Mouse (Mus musculus): Measurements from ENCODE around the gene Pgm1. TPM values are rescaled to one million over a fixed set of nuclear protein-coding genes. Genes with fewer than 3 reads are reported as not detected.
A peak's percentile ranks its signal among the peaks of the same experiment; 100 is the strongest.

The Pgm1 gene
- polyA plus RNA-seq, 2 experiments, result 26.1 to 53.2 TPM

GRCm38 (mm10) chr4:100007721-100008120 is 78.5 kb downstream of the Pgm1 start:
- no peaks in the 10 kb centered on the region for H3K9me3 ChIP-seq (ENCODE audit: control insufficient read depth, low read length)
- no peaks in the 10 kb centered on the region for H3K4me1 ChIP-seq (replicated peaks; ENCODE audit: control insufficient read depth in 2 of 2, insufficient read depth in 2 of 2, low read length in 1 of 2)
- DNase-seq (ENCODE audit: low read depth in 3 of 3, low spot score in 3 of 3) (no peak), ATAC-seq (ENCODE audit: insufficient read depth) (no peak)
- no peak overlapping the region for H3K27ac ChIP-seq
- no peak overlapping the region for H3K4me3 ChIP-seq (ENCODE audit: insufficient read depth in 1 of 2, low read depth in 2 of 2, low read length in 2 of 2)
- no peaks in the 10 kb centered on the region for H3K36me3 ChIP-seq (replicated peaks; ENCODE audit: control insufficient read depth, insufficient read depth, low read depth)
- TF ChIP-seq EP300 (IDR thresholded peaks at IDR 0.05; ENCODE audit: low read depth) (no peak), CTCF (IDR thresholded peaks at IDR 0.05; ENCODE audit: low read depth) (no peak)
- no peaks in the 10 kb centered on the region for H3K27me3 ChIP-seq (ENCODE audit: control insufficient read depth, insufficient read depth, low read length)
- H3K4me2 ChIP-seq (ENCODE audit: low read depth), result no peak overlapping the region
- no peak overlapping the region for H3K9ac ChIP-seq (replicated peaks)
- 32% methylated on average over 7 of the region's 7 CpGs for WGBS (ENCODE audit: insufficient replicate concordance)

- DNase-seq (ENCODE audit: low read depth in 3 of 3, low spot score in 3 of 3) (peak; percentile 9 to 39 (median 18)), ATAC-seq (ENCODE audit: insufficient read depth) (peak; percentile 62)
- Histone ChIP-seq H3K9ac (replicated peaks) (no peak overlapping the region), H3K27me3 (ENCODE audit: control insufficient read depth, insufficient read depth, low read length) (no peaks in the 10 kb centered on the region), H3K4me3 (ENCODE audit: insufficient read depth in 1 of 2, low read depth in 2 of 2, low read length in 2 of 2) (no peak overlapping the region), H3K27ac (no peak overlapping the region), H3K36me3 (replicated peaks; ENCODE audit: control insufficient read depth, insufficient read depth, low read depth) (no peaks in the 10 kb centered on the region), H3K4me2 (ENCODE audit: low read depth) (no peak overlapping the region), H3K9me3 (ENCODE audit: control insufficient read depth, low read length) (no peaks in the 10 kb centered on the region), H3K4me1 (replicated peaks; ENCODE audit: control insufficient read depth in 2 of 2, insufficient read depth in 2 of 2, low read length in 1 of 2) (no peaks in the 10 kb centered on the region)
- TF ChIP-seq EP300 (IDR thresholded peaks at IDR 0.05; ENCODE audit: low read depth), result no peak
- peak; percentile 64 for TF ChIP-seq CTCF (IDR thresholded peaks at IDR 0.05; ENCODE audit: low read depth)
- 44% methylated on average over 5 of the region's 5 CpGs for WGBS (ENCODE audit: insufficient replicate concordance)
Observed at GRCm38 (mm10) chr4:100008371-100009090, 79.3 kb downstream of the Pgm1 start.

DNA sequence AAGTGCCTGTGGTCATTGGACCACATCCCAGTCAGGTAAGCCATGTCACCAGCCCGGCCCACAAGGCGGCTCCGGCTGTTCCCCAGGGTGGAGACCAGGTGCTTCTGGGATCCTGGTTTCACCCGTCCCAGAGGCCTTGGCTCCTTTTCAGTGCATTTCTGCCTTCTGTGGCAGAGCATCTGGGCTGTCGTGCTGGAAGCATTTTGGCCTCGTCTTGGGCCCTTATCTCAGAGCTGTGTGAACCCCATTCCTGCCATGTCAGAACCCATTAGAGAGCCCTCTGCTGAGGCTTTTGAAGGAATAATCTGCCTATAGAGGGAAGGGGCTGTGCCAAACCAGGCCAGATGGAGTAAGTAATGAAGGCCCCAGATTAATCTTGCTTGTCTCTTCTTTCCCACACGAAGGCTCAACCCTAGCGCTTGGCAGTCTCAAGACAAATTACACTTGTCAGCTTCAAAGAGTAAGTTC is 80.0 kb downstream of the Pgm1 start:
- Histone ChIP-seq H3K4me3 (ENCODE audit: insufficient read depth in 1 of 2, low read depth in 2 of 2, low read length in 2 of 2) (no peak overlapping the region), H3K4me1 (replicated peaks; ENCODE audit: control insufficient read depth in 2 of 2, insufficient read depth in 2 of 2, low read length in 1 of 2) (no peaks in the 10 kb centered on the region), H3K4me2 (ENCODE audit: low read depth) (no peak overlapping the region), H3K27me3 (ENCODE audit: control insufficient read depth, insufficient read depth, low read length) (no peaks in the 10 kb centered on the region), H3K9me3 (ENCODE audit: control insufficient read depth, low read length) (no peaks in the 10 kb centered on the region), H3K9ac (replicated peaks) (no peak overlapping the region), H3K36me3 (replicated peaks; ENCODE audit: control insufficient read depth, insufficient read depth, low read depth) (no peaks in the 10 kb centered on the region), H3K27ac (no peak overlapping the region)
- DNase-seq (ENCODE audit: low read depth in 3 of 3, low spot score in 3 of 3) (no peak), ATAC-seq (ENCODE audit: insufficient read depth) (no peak)
- WGBS (ENCODE audit: insufficient replicate concordance), result 62% methylated on average over 8 of the region's 8 CpGs
- TF ChIP-seq EP300 (IDR thresholded peaks at IDR 0.05; ENCODE audit: low read depth), result no peak
- TF ChIP-seq CTCF (IDR thresholded peaks at IDR 0.05; ENCODE audit: low read depth), result no peak

- DNase-seq (ENCODE audit: low read depth in 3 of 3, low spot score in 3 of 3) (no peak), ATAC-seq (ENCODE audit: insufficient read depth) (no peak)
- TF ChIP-seq CTCF (IDR thresholded peaks at IDR 0.05; ENCODE audit: low read depth) (no peak), EP300 (IDR thresholded peaks at IDR 0.05; ENCODE audit: low read depth) (no peak)
- Histone ChIP-seq H3K9me3 (ENCODE audit: control insufficient read depth, low read length) (no peaks in the 10 kb centered on the region), H3K27me3 (ENCODE audit: control insufficient read depth, insufficient read depth, low read length) (no peaks in the 10 kb centered on the region), H3K4me3 (ENCODE audit: insufficient read depth in 1 of 2, low read depth in 2 of 2, low read length in 2 of 2) (no peak overlapping the region), H3K4me2 (ENCODE audit: low read depth) (no peak overlapping the region), H3K36me3 (replicated peaks; ENCODE audit: control insufficient read depth, insufficient read depth, low read depth) (no peaks in the 10 kb centered on the region), H3K4me1 (replicated peaks; ENCODE audit: control insufficient read depth in 2 of 2, insufficient read depth in 2 of 2, low read length in 1 of 2) (no peaks in the 10 kb centered on the region), H3K9ac (replicated peaks) (no peak overlapping the region), H3K27ac (no peak overlapping the region)
- 72% methylated on average over 3 of the region's 3 CpGs for WGBS (ENCODE audit: insufficient replicate concordance)
Observed at GRCm38 (mm10) chr4:100010916-100011315, 81.7 kb downstream of the Pgm1 start.

GRCm38 (mm10) chr4:100011563-100011962 is 82.3 kb downstream of the Pgm1 start:
- no peak overlapping the region for H3K4me3 ChIP-seq (ENCODE audit: insufficient read depth in 1 of 2, low read depth in 2 of 2, low read length in 2 of 2)
- 62% methylated on average over 3 of the region's 3 CpGs for WGBS (ENCODE audit: insufficient replicate concordance)
- H3K36me3 ChIP-seq (replicated peaks; ENCODE audit: control insufficient read depth, insufficient read depth, low read depth), result no peaks in the 10 kb centered on the region
- no peak overlapping the region for H3K9ac ChIP-seq (replicated peaks)
- no peak for DNase-seq (ENCODE audit: low read depth in 3 of 3, low spot score in 3 of 3)
- H3K27ac ChIP-seq, result no peak overlapping the region
- no peaks in the 10 kb centered on the region for H3K9me3 ChIP-seq (ENCODE audit: control insufficient read depth, low read length)
- no peaks in the 10 kb centered on the region for H3K27me3 ChIP-seq (ENCODE audit: control insufficient read depth, insufficient read depth, low read length)
- no peaks in the 10 kb centered on the region for H3K4me1 ChIP-seq (replicated peaks; ENCODE audit: control insufficient read depth in 2 of 2, insufficient read depth in 2 of 2, low read length in 1 of 2)
- TF ChIP-seq CTCF (IDR thresholded peaks at IDR 0.05; ENCODE audit: low read depth) (no peak), EP300 (IDR thresholded peaks at IDR 0.05; ENCODE audit: low read depth) (no peak)
- no peak for ATAC-seq (ENCODE audit: insufficient read depth)
- no peak overlapping the region for H3K4me2 ChIP-seq (ENCODE audit: low read depth)

Measured in liver, embryonic 14.5 days (tissue).